ENCODE assay signal across 14 mouse cellular contexts in genomic region chr17:78326381-78326780, GRCm38 (mm10).
DNase-seq lines count a peak whose midpoint lies in the region; ATAC-seq and TF ChIP-seq lines count a peak whose summit lies in the region.
"Had no signal": no experiment of that assay in that cellular context is flagged by ENCODE, and none has a peak within 500 bp of the region (broad histone marks: within the 10 kb centered on the region; RNA-seq: fewer than 3 reads in every experiment).

No protein-coding gene starts in this region.

- H3K4me3 ChIP-seq in hindbrain, embryonic 15.5 days: no peak overlapping the region
- no peak overlapping the region for H3K4me3 ChIP-seq in hindbrain, postnatal 0 days (ENCODE audit: low read length)
- H3K4me3 ChIP-seq: forebrain, embryonic 13.5 days; limb, embryonic 15.5 days had no signal

- H3K9me3 ChIP-seq in hindbrain, embryonic 15.5 days: no peaks in the 10 kb centered on the region
- H3K9me3 ChIP-seq in hindbrain, postnatal 0 days (ENCODE audit: low read length): no peaks in the 10 kb centered on the region
- H3K9me3 ChIP-seq: forebrain, embryonic 13.5 days; limb, embryonic 15.5 days had no signal

- DNase-seq in adrenal gland, postnatal 14 days: peak; percentile 18
- no peak for DNase-seq in adrenal gland, postnatal 4 days (ENCODE audit: low spot score in 2 of 2)
- no peak for DNase-seq in hindbrain, postnatal 0 days (ENCODE audit: low spot score)
- DNase-seq in ovary, postnatal 36 days (ENCODE audit: low spot score): peak; percentile 24
- DNase-seq in ovary, postnatal 14 days (ENCODE audit: low spot score): no peak
- DNase-seq in left cerebral cortex, postnatal 14 days (ENCODE audit: low spot score in 2 of 2): no peak
- DNase-seq in frontal cortex, postnatal 36 days (ENCODE audit: low spot score in 2 of 2): no peak
- DNase-seq: gastrocnemius, postnatal 10 days; kidney, adult 9 months; lung, postnatal 4 days; thymus, postnatal 36 days had no signal

- H3K4me1 ChIP-seq in hindbrain, embryonic 15.5 days (replicated peaks): peaks cover 10% of the 10 kb centered on the region; the same call in 1 of the 2 replicates
- no peaks in the 10 kb centered on the region; the same call in 1 of the 2 replicates for H3K4me1 ChIP-seq in hindbrain, postnatal 0 days (ENCODE audit: insufficient read depth, low read length)

- H3K27ac ChIP-seq in hindbrain, embryonic 15.5 days (replicated peaks): no peak overlapping the region
- no peak overlapping the region for H3K27ac ChIP-seq in hindbrain, postnatal 0 days
- H3K27ac ChIP-seq: forebrain, embryonic 13.5 days; limb, embryonic 15.5 days had no signal

- TF ChIP-seq CTCF in hindbrain, postnatal 0 days (IDR thresholded peaks at IDR 0.05; ENCODE audit: low read depth): no peak

- H3K36me3 ChIP-seq in hindbrain, embryonic 15.5 days: no peaks in the 10 kb centered on the region
- H3K36me3 ChIP-seq in hindbrain, postnatal 0 days (ENCODE audit: insufficient read depth, low read length): no peaks in the 10 kb centered on the region

- intact Hi-C loops in left cerebral cortex, postnatal 14 days (cut with DNase I): no loop called here

- H3K9ac ChIP-seq in hindbrain, embryonic 15.5 days: no peak overlapping the region
- H3K9ac ChIP-seq in hindbrain, postnatal 0 days (replicated peaks; ENCODE audit: low read length): no peak overlapping the region
- H3K9ac ChIP-seq: forebrain, embryonic 13.5 days; limb, embryonic 15.5 days had no signal

- H3K27me3 ChIP-seq in hindbrain, embryonic 15.5 days: no peaks in the 10 kb centered on the region
- no peaks in the 10 kb centered on the region for H3K27me3 ChIP-seq in hindbrain, postnatal 0 days (ENCODE audit: insufficient read depth, low read length)
- H3K27me3 ChIP-seq: forebrain, embryonic 13.5 days; limb, embryonic 15.5 days had no signal

- WGBS in hindbrain, embryonic 15.5 days: 82% methylated on average over 2 of the region's 2 CpGs
- WGBS in hindbrain, postnatal 0 days: 86% methylated on average over 2 of the region's 2 CpGs

- no peak overlapping the region for H3K4me2 ChIP-seq in hindbrain, embryonic 15.5 days
- no peak overlapping the region for H3K4me2 ChIP-seq in hindbrain, postnatal 0 days (ENCODE audit: low read depth, low read length)
- H3K4me2 ChIP-seq: forebrain, embryonic 13.5 days; limb, embryonic 15.5 days had no signal

- 0 out of 2 replicates have a peak, but pooled peaks have one; percentile 3 for ATAC-seq in hindbrain, embryonic 15.5 days (ENCODE audit: low FRiP score, low read depth)
- no peak for ATAC-seq in hindbrain, postnatal 0 days
- ATAC-seq: forebrain, embryonic 13.5 days had no signal

Comparison
In these comparisons a context has a peak if more than half of its experiments do, and no peak if none do; other contexts are left out.
1. DNase-seq: peak in adrenal gland, postnatal 14 days (single experiment) and ovary, postnatal 36 days (single experiment); none in adrenal gland, postnatal 4 days (0 of 2), hindbrain, postnatal 0 days (single experiment), ovary, postnatal 14 days (single experiment), left cerebral cortex, postnatal 14 days (0 of 2) and frontal cortex, postnatal 36 days (0 of 2).